ENCODE assay signal across 15 mouse cellular contexts in genomic region chr10:117556851-117557542, GRCm38 (mm10).
"Had no signal": no experiment of that assay in that cellular context is flagged by ENCODE, and none has a peak within 500 bp of the region (broad histone marks: within the 10 kb centered on the region; RNA-seq: fewer than 3 reads in every experiment).

No protein-coding gene starts in this region.

- ATAC-seq: midbrain, embryonic 13.5 days had no signal

- H3K4me3 ChIP-seq: kidney, embryonic 15.5 days; limb, embryonic 13.5 days; liver, embryonic 15.5 days; midbrain, embryonic 13.5 days; myocyte; neural tube, embryonic 15.5 days had no signal

- H3K9me3 ChIP-seq: kidney, embryonic 15.5 days; limb, embryonic 13.5 days; liver, embryonic 15.5 days; midbrain, embryonic 13.5 days; neural tube, embryonic 15.5 days had no signal

- H3K4me1 ChIP-seq: liver, embryonic 15.5 days had no signal

- H3K27me3 ChIP-seq: kidney, embryonic 15.5 days; limb, embryonic 13.5 days; liver, embryonic 15.5 days; midbrain, embryonic 13.5 days; neural tube, embryonic 15.5 days had no signal

- H3K27ac ChIP-seq: kidney, embryonic 15.5 days; limb, embryonic 13.5 days; liver, embryonic 15.5 days; midbrain, embryonic 13.5 days; neural tube, embryonic 15.5 days had no signal

- H3K36me3 ChIP-seq: kidney, embryonic 15.5 days; limb, embryonic 13.5 days; liver, embryonic 15.5 days; midbrain, embryonic 13.5 days; neural tube, embryonic 15.5 days had no signal

- DNase-seq: kidney, adult 2 months; kidney, postnatal 36 days; layer of hippocampus, adult 9-11 months; left cerebral cortex, postnatal 4 days; lung, embryonic 14.5 days; lung, postnatal 14 days; right cerebral cortex, adult 18-20 months; thymus, adult 2 months; thymus, postnatal 25 days had no signal

- H3K9ac ChIP-seq: kidney, embryonic 15.5 days; limb, embryonic 13.5 days; liver, embryonic 15.5 days; lung, embryonic 14.5 days; midbrain, embryonic 13.5 days; neural tube, embryonic 15.5 days had no signal

- H3K4me2 ChIP-seq: liver, embryonic 15.5 days; lung, embryonic 14.5 days; midbrain, embryonic 13.5 days; neural tube, embryonic 15.5 days had no signal
